Mouse (Mus musculus) erythroblast, embryonic 14.5 days (primary cell): Measurements from ENCODE around the gene Pcca.

ENCODE experiments used
- GATA1 ChIP-seq: IDR thresholded peaks from 2 replicates; pipeline ENCODE4 v1.6.1; 2012; ENCODE audit warnings: low read length, inconsistent platforms, mixed read lengths
- TAL1 ChIP-seq: IDR thresholded peaks from 3 replicates; pipeline ENCODE4 v1.6.1; 2012; ENCODE audit warnings: low read length, inconsistent platforms, mixed read lengths

DNA sequence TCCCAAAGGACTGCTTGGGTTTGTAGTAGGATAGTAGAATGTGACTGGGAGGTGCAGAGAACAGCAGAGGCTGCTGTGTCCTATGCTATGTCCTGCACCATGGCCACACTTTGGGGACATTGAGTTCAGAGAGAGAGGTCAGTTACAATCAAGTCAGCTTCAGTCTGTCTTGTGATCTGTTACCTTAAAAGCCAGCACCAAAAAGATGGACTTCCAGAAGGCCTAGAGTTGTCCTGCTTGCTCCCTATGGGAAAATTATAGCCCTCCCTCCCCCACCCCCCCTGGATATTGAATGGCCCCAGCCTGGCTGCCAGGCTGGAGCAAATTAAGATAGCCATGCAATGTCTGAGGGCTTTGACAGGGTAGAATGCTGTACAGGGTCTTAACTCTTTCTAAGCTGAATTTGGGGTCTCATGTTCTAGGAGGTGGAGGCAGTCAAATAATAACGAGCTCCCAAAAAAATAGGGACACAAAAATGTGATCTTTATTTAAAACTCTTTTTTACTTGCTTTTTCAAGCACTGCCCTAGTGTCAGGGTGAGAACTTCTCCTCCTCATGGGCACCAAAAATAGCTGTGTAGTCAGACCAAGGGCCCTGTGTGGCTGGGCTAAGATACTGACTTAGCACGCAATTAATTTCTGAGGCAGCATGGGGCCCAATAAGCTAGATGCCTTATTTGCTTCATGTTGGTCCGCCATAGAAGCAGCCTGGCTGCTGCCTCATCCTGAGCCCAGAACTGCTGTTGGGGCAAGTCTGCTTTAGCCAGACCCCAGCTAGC lies 353.8 kb downstream of the Pcca start:
- no peak for TF ChIP-seq GATA1
- no peak for TF ChIP-seq TAL1
